Mouse (Mus musculus): ENCODE measurements around the gene Kitl. TPM values are rescaled to one million over a fixed set of nuclear protein-coding genes. Genes with fewer than 3 reads are reported as not detected.

Kitl gene
- polyA plus RNA-seq, 1 experiment = 9.8 TPM

DNA sequence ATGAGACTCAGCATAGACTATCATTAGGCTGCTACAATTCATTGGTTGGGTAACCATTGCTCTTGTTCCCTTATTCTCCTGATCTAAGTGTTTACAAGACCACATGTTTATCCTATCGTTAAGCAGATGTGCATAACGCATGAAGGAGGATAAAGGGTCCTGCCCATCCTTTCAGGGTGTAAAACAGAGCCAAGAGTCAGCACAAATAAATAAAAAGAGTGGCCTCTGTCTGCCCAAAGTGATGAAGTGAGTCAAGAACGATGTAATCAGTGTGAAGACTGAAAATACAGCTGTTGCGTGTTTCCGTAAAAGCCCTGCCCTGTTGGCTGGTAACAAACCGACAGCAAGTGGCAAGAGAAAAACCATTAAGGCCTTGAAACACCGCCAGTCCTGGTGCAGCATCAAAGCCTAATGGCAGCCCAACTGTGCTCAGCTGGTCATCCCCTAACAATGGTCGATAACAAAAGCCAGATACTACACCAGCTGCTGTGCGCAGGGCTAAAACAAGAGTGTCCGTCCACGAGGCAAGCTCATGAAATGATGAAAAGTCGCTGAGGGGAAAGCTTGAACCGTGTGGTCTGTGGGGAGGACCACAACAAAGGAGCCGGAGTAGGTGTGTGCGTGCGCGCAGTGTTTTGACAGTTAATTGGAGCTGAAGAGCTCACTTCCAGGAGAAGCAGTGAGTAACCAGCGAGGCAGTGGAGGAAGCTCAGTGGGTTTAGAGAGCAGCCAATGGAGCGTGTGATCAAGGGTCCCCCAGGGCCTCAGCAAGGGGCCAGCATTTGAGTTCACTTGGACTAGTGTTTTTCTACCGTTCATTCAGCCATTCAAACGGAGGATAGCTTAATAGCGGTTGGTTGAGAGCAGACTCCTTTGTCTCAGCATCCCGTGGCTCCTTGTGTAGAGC, 112.7 kb downstream of the Kitl start:
- H3K27ac ChIP-seq (replicated peaks; ENCODE audit: low read depth, low read length) = no peak overlapping the region
- H3K4me3 ChIP-seq (ENCODE audit: insufficient read depth, low read depth, low read length) = no peak overlapping the region
- H3K4me1 ChIP-seq (ENCODE audit: control insufficient read depth, insufficient read depth, insufficient read length, low read length) = no peaks in the 10 kb centered on the region

DNA sequence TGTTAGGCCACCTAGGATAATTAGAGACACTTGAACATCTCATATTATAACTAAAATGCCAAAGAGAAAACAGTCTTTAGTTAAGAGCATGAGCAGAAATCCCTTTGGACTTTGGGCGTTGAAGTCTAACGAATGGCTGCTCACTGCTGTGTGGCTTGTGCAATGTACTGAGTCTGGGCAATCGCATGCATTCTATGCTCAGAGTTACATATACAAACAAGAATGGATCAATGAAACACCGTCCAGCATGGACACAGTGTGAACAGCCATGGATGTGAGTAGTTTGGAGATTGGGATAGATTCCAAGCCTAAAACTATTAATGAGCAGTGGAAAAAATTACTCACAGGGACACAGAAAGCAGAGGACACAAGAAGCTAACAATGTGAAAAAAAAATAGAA, 116.2 kb downstream of the Kitl start:
- H3K27ac ChIP-seq (replicated peaks; ENCODE audit: low read depth, low read length) = no peak overlapping the region
- no peaks in the 10 kb centered on the region for H3K4me1 ChIP-seq (ENCODE audit: control insufficient read depth, insufficient read depth, insufficient read length, low read length)

DNA sequence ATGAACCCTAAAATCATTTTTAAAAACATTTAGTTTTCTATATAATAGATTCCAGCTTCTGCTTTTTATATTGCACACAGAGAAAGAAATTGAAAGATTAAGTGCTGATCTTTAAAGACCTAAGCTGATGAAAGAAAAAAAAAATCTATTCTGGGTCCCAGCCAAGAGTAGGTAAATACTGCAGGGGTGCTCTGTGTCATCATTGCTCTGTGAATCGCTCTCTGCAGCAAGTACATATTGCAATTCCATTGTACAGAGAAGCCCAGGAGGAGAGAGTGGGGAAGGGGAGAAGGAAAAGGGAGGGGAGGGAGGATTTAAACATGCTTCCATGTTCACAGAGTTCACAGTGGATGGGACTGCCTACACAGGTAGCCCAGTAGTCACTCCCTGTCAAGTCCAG, 116.9 kb downstream of the Kitl start:
- Histone ChIP-seq H3K27ac (replicated peaks; ENCODE audit: low read depth, low read length) (no peak overlapping the region), H3K4me1 (ENCODE audit: control insufficient read depth, insufficient read depth, insufficient read length, low read length) (no peaks in the 10 kb centered on the region), H3K4me3 (ENCODE audit: insufficient read depth, low read depth, low read length) (no peak overlapping the region)

More for the DNA sequence above, 116.2 kb downstream of the Kitl start:
- H3K4me3 ChIP-seq (ENCODE audit: insufficient read depth, low read depth, low read length) = no peak overlapping the region

DNA sequence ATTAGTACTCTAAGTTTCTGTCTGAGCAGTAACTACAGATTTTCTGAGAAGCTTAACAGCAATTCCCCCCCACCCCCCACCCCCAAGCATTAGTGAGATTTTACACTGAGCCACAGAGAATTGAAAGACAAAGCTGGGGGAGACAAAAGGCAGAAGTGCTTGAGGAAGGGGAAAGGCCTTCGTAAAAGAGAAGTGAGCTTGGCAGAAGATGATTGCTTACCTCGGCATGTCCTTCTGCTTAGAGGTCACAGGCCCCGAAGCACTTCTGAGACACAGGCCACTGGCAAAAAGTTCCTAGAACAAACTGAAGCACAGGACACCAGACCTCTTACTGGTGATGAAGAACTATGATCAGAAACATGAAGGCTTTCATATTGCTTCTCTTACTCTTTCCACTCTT, 123.1 kb downstream of the Kitl start:
- no peak overlapping the region for H3K27ac ChIP-seq (replicated peaks; ENCODE audit: low read depth, low read length)
- H3K4me1 ChIP-seq (ENCODE audit: control insufficient read depth, insufficient read depth, insufficient read length, low read length) = 0 out of 2 replicates have a peak, but pooled peaks cover 3% of the 10 kb centered on the region
- no peak overlapping the region for H3K4me3 ChIP-seq (ENCODE audit: insufficient read depth, low read depth, low read length)

DNA sequence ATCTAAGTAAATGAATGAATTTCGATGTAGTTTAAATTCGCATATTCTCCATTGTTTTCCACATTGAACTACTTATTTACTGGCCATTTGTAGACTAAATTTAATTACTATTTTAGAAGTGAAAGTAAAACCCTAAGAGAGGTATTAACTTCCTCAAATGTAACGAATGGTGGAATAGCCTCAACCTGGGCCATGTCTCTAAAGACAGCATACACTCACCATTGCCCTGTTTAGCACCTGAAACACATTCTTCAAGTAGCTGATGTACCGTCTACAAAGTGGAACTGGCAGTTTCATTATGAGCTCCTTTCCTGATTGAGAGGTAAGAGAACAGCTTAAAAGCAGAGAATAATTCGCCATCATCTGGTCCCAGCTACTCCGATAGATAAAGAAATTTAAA, 132.7 kb downstream of the Kitl start:
- Histone ChIP-seq H3K4me1 (ENCODE audit: control insufficient read depth, insufficient read depth, insufficient read length, low read length) (peaks cover 2% of the 10 kb centered on the region; the same call in 1 of the 2 replicates), H3K4me3 (ENCODE audit: insufficient read depth, low read depth, low read length) (no peak overlapping the region), H3K27ac (replicated peaks; ENCODE audit: low read depth, low read length) (no peak overlapping the region)

Measured in brown adipose tissue, adult 24 weeks (tissue).